Mouse (Mus musculus): ENCODE results near the gene Aldoc. TPM values are rescaled to one million over a fixed set of nuclear protein-coding genes. Genes with fewer than 3 reads are reported as not detected.

Gene Aldoc
- polyA plus RNA-seq, 1 experiment from 2014 or later = 382 TPM

- WGBS = 89% methylated on average over 15 of the region's 15 CpGs
Observed at GRCm38 (mm10) chr11:78367456-78368225, 44.9 kb downstream of the Aldoc start.

GRCm38 (mm10) chr11:78370389-78370788, 47.6 kb downstream of the Aldoc start:
- H3K9ac ChIP-seq (replicated peaks) = no peak overlapping the region
- H3K36me3 ChIP-seq = no peaks in the 10 kb centered on the region
- no peak for ATAC-seq (ENCODE audit: low FRiP score)
- no peak overlapping the region for H3K4me3 ChIP-seq (replicated peaks)
- no peaks in the 10 kb centered on the region; the same call in 1 of the 2 replicates for H3K4me1 ChIP-seq
- no peak overlapping the region for H3K27ac ChIP-seq (replicated peaks)
- no peak overlapping the region for H3K4me2 ChIP-seq
- 36% methylated on average over 1 of the region's 1 CpGs for WGBS
- H3K9me3 ChIP-seq (replicated peaks) = no peaks in the 10 kb centered on the region
- no peaks in the 10 kb centered on the region; the same call in 1 of the 2 replicates for H3K27me3 ChIP-seq (replicated peaks)

More at GRCm38 (mm10) chr11:78367456-78368225, 44.9 kb downstream of the Aldoc start:
- Histone ChIP-seq H3K36me3 (no peaks in the 10 kb centered on the region), H3K27ac (replicated peaks) (no peak overlapping the region), H3K9me3 (replicated peaks) (no peaks in the 10 kb centered on the region), H3K4me1 (no peaks in the 10 kb centered on the region; the same call in 1 of the 2 replicates), H3K9ac (replicated peaks) (no peak overlapping the region), H3K27me3 (replicated peaks) (no peaks in the 10 kb centered on the region; the same call in 1 of the 2 replicates), H3K4me2 (no peak overlapping the region), H3K4me3 (replicated peaks) (no peak overlapping the region)
- no peak for ATAC-seq (ENCODE audit: low FRiP score)

- WGBS = 93% methylated on average over 11 of the region's 11 CpGs
- H3K4me1 ChIP-seq = no peaks in the 10 kb centered on the region; the same call in 1 of the 2 replicates
- no peaks in the 10 kb centered on the region for H3K27me3 ChIP-seq (replicated peaks)
- no peak overlapping the region for H3K9ac ChIP-seq (replicated peaks)
- H3K4me3 ChIP-seq (replicated peaks) = no peak overlapping the region
- H3K9me3 ChIP-seq (replicated peaks) = no peaks in the 10 kb centered on the region
- no peak overlapping the region for H3K27ac ChIP-seq (replicated peaks)
- ATAC-seq (ENCODE audit: low FRiP score) = no peak
- H3K36me3 ChIP-seq = no peaks in the 10 kb centered on the region
- no peak overlapping the region for H3K4me2 ChIP-seq
Observed at GRCm38 (mm10) chr11:78371711-78372110, 48.9 kb downstream of the Aldoc start.

- Histone ChIP-seq H3K4me1 (no peaks in the 10 kb centered on the region; the same call in 1 of the 2 replicates), H3K27me3 (replicated peaks) (no peaks in the 10 kb centered on the region), H3K9ac (replicated peaks) (no peak overlapping the region), H3K27ac (replicated peaks) (no peak overlapping the region), H3K4me3 (replicated peaks) (no peak overlapping the region), H3K36me3 (no peaks in the 10 kb centered on the region), H3K4me2 (no peak overlapping the region), H3K9me3 (replicated peaks) (no peaks in the 10 kb centered on the region)
- WGBS = 84% methylated on average over 3 of the region's 3 CpGs
- no peak for ATAC-seq (ENCODE audit: low FRiP score)
Observed at GRCm38 (mm10) chr11:78372166-78372565, 49.4 kb downstream of the Aldoc start.

GRCm38 (mm10) chr11:78372610-78373009, 49.8 kb downstream of the Aldoc start:
- no peak for ATAC-seq (ENCODE audit: low FRiP score)
- WGBS = 64% methylated on average over 7 of the region's 7 CpGs
- Histone ChIP-seq H3K9me3 (replicated peaks) (no peaks in the 10 kb centered on the region), H3K4me3 (replicated peaks) (no peak overlapping the region), H3K27me3 (replicated peaks) (no peaks in the 10 kb centered on the region), H3K4me1 (no peaks in the 10 kb centered on the region; the same call in 1 of the 2 replicates), H3K27ac (replicated peaks) (no peak overlapping the region), H3K9ac (replicated peaks) (no peak overlapping the region), H3K36me3 (no peaks in the 10 kb centered on the region), H3K4me2 (no peak overlapping the region)

- ATAC-seq (ENCODE audit: low FRiP score) = no peak
- no peaks in the 10 kb centered on the region; the same call in 1 of the 2 replicates for H3K4me1 ChIP-seq
- H3K36me3 ChIP-seq = no peaks in the 10 kb centered on the region
- 86% methylated on average over 8 of the region's 8 CpGs for WGBS
- no peak overlapping the region for H3K4me2 ChIP-seq
- H3K9ac ChIP-seq (replicated peaks) = no peak overlapping the region
- H3K27me3 ChIP-seq (replicated peaks) = no peaks in the 10 kb centered on the region
- H3K9me3 ChIP-seq (replicated peaks) = no peaks in the 10 kb centered on the region
- H3K27ac ChIP-seq (replicated peaks) = no peak overlapping the region
- no peak overlapping the region for H3K4me3 ChIP-seq (replicated peaks)
Observed at GRCm38 (mm10) chr11:78374147-78374546, 51.4 kb downstream of the Aldoc start.

Other genes starting within 250 kb of the Aldoc start
- 30.1 and 30.9 TPM in 2 replicates for gene Eral1, start 242.6 kb upstream of the Aldoc start, polyA plus RNA-seq (2015; fragmentation: Nextera tagmentation; extraction: Ambion mirVana)
- gene Fam222b, start 228.3 kb upstream of the Aldoc start, polyA plus RNA-seq (2015; fragmentation: Nextera tagmentation; extraction: Ambion mirVana) = 22.2 and 24.2 TPM in 2 replicates
- 82.1 and 85.4 TPM in 2 replicates for gene Traf4, start 157.4 kb upstream of the Aldoc start, polyA plus RNA-seq (2015; fragmentation: Nextera tagmentation; extraction: Ambion mirVana)
- gene Nek8, start 146.3 kb upstream of the Aldoc start, polyA plus RNA-seq (2015; fragmentation: Nextera tagmentation; extraction: Ambion mirVana) = 7.0 and 9.7 TPM in 2 replicates
- gene Tlcd1, start 146.3 kb upstream of the Aldoc start, polyA plus RNA-seq (2015; fragmentation: Nextera tagmentation; extraction: Ambion mirVana) = 19.3 and 20.0 TPM in 2 replicates
- 774 and 869 TPM in 2 replicates for gene Rpl23a, start 139.4 kb upstream of the Aldoc start, polyA plus RNA-seq (2015; fragmentation: Nextera tagmentation; extraction: Ambion mirVana)
- 66.1 and 71.0 TPM in 2 replicates for gene Rab34, start 134.5 kb upstream of the Aldoc start, polyA plus RNA-seq (2015; fragmentation: Nextera tagmentation; extraction: Ambion mirVana)
- 3.3 and 4.8 TPM in 2 replicates for gene Proca1, start 129.6 kb upstream of the Aldoc start, polyA plus RNA-seq (2015; fragmentation: Nextera tagmentation; extraction: Ambion mirVana)
- 93.2 and 97.1 TPM in 2 replicates for gene Sdf2, start 77.2 kb upstream of the Aldoc start, polyA plus RNA-seq (2015; fragmentation: Nextera tagmentation; extraction: Ambion mirVana)
- 22.9 and 25.1 TPM in 2 replicates for gene Supt6, start 77.0 kb upstream of the Aldoc start, polyA plus RNA-seq (2015; fragmentation: Nextera tagmentation; extraction: Ambion mirVana)
- gene 2610507B11Rik, start 61.2 kb upstream of the Aldoc start, polyA plus RNA-seq (2015; fragmentation: Nextera tagmentation; extraction: Ambion mirVana) = 56.5 and 65.2 TPM in 2 replicates
- 0.40 and 0.42 TPM in 2 replicates for gene BC030499, start 32.1 kb upstream of the Aldoc start, polyA plus RNA-seq (2015; fragmentation: Nextera tagmentation; extraction: Ambion mirVana)
- 6.5 and 13.1 TPM in 2 replicates for gene Spag5, start 21.4 kb upstream of the Aldoc start, polyA plus RNA-seq (2015; fragmentation: Nextera tagmentation; extraction: Ambion mirVana)
- gene Pigs, start 5.4 kb downstream of the Aldoc start, polyA plus RNA-seq (2015; fragmentation: Nextera tagmentation; extraction: Ambion mirVana) = 83.2 and 86.4 TPM in 2 replicates
- 84.3 and 88.3 TPM in 2 replicates for gene Unc119, start 20.5 kb downstream of the Aldoc start, polyA plus RNA-seq (2015; fragmentation: Nextera tagmentation; extraction: Ambion mirVana)
- gene Foxn1, start 63.6 kb downstream of the Aldoc start, polyA plus RNA-seq (2015; fragmentation: Nextera tagmentation; extraction: Ambion mirVana) = 11.8 TPM in 1 of 2 replicates, not detected in the other
- 0.42 TPM in 1 of 2 replicates, not detected in the other for gene Slc13a2, start 99.2 kb downstream of the Aldoc start, polyA plus RNA-seq (2015; fragmentation: Nextera tagmentation; extraction: Ambion mirVana)
- gene Slc46a1, start 142.7 kb downstream of the Aldoc start, polyA plus RNA-seq (2015; fragmentation: Nextera tagmentation; extraction: Ambion mirVana) = 23.4 and 26.0 TPM in 2 replicates
- gene Sarm1, start 174.8 kb downstream of the Aldoc start, polyA plus RNA-seq (2015; fragmentation: Nextera tagmentation; extraction: Ambion mirVana) = 38.8 and 49.0 TPM in 2 replicates
- 151 and 156 TPM in 2 replicates for gene Vtn, start 176.1 kb downstream of the Aldoc start, polyA plus RNA-seq (2015; fragmentation: Nextera tagmentation; extraction: Ambion mirVana)
- gene Sebox, start 180.5 kb downstream of the Aldoc start, polyA plus RNA-seq (2015; fragmentation: Nextera tagmentation; extraction: Ambion mirVana) = 0.12 TPM in 1 of 2 replicates, not detected in the other
- gene Tmem199, start 189.2 kb downstream of the Aldoc start, polyA plus RNA-seq (2015; fragmentation: Nextera tagmentation; extraction: Ambion mirVana) = 89.3 and 94.4 TPM in 2 replicates
- gene Poldip2, start 189.2 kb downstream of the Aldoc start, polyA plus RNA-seq (2015; fragmentation: Nextera tagmentation; extraction: Ambion mirVana) = 182 and 192 TPM in 2 replicates
- gene Tnfaip1, start 213.4 kb downstream of the Aldoc start, polyA plus RNA-seq (2015; fragmentation: Nextera tagmentation; extraction: Ambion mirVana) = 56.1 and 60.3 TPM in 2 replicates
- gene Ift20, start 213.4 kb downstream of the Aldoc start, polyA plus RNA-seq (2015; fragmentation: Nextera tagmentation; extraction: Ambion mirVana) = 120 and 127 TPM in 2 replicates
- 43.1 and 50.4 TPM in 2 replicates for gene Tmem97, start 227.8 kb downstream of the Aldoc start, polyA plus RNA-seq (2015; fragmentation: Nextera tagmentation; extraction: Ambion mirVana)

Measured in neural tube, embryonic 15.5 days (tissue).